Mouse (Mus musculus): ENCODE data around the gene Olfr167. TPM values are rescaled to one million over a fixed set of nuclear protein-coding genes. Genes with fewer than 3 reads are reported as not detected.

Olfr167 gene
- polyA plus RNA-seq (2012; rRNA removed; ENCODE audit: low replicate concordance), result not detected in 2 replicates

DNA sequence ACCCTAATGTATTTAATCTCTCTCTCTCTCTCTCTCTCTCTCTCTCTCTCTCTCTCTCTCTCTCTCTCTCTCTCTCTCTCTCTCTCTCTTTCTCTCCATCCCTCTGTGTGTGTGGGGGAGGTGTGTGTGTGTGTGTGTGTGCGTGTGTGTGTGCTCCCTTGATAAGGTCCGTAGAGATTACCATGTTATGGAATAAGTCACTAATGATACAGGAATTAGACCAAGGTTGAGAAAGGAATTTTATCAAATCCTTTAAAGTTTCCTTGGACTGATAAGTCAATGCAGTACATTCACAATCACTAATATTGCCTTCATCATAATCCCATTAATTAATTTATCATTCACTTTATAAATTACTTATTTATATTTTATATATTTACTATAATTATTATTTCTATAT is at the start of gene Olfr167:
Gene Olfr167 (minus strand): TSS at position 101 of the 400 bp plus-strand sequence.

DNA sequence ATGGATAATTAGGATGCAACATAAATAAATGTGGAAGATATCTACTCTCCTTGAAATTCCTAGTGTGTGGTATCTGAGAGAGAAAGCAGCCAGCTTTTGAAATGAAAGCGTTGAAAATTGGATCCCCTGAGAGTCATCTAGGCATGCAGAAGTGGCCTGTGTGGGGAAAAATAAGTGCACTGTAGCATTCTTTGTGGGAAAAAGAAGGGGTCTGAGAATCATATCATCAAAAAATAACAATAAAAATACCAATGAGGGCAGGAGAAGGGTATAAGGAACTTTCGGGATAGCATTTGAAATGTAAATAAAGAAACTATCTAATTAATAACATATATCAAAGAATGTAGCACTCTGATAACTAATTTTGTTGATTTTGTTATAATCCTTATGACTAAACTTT is 49.6 kb upstream of the Olfr167 start, which contains the start of gene Olfr169:
Gene Olfr169 (minus strand): TSS at position 101 of the 400 bp plus-strand sequence.

DNA sequence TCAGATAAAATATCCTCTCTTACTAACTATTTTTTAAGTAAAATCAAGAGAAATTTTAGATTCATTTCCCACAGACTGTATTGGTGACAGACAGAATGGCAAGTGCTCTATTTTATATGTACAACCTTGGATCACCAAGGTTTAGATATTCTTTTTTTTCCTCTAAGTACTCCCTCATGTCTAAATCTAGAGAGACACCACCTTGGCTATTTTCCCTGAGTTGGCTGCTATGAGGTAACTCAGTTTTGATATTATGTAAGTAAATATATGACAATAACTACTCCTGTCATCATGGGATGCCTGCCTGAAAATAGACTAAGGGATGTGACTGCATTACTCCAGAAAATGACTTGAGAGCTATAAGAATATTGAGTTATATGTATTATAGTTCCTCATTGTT is 13.4 kb upstream of the Olfr167 start, which contains the start of gene Olfr168:
Gene Olfr168 (minus strand): TSS at position 101 of the 400 bp plus-strand sequence.

GRCm38 (mm10) chr16:19483394-19483793 is 38.7 kb downstream of the Olfr167 start, which contains the start of gene Olfr166:
TSS of gene Olfr166 (plus strand) at chr16:19483694.

Other genes starting within 250 kb of the Olfr167 start
- gene Olfr164, start 208.2 kb downstream of the Olfr167 start, polyA plus RNA-seq (2012; rRNA removed; ENCODE audit: low replicate concordance), result not detected in 2 replicates
- gene Olfr165, start 99.1 kb downstream of the Olfr167 start, polyA plus RNA-seq (2012; rRNA removed; ENCODE audit: low replicate concordance), result 1.2 and 3.8 TPM in 2 replicates
- not detected in 2 replicates for gene Olfr166, start 38.6 kb downstream of the Olfr167 start, polyA plus RNA-seq (2012; rRNA removed; ENCODE audit: low replicate concordance)
- gene Olfr168, start 13.3 kb upstream of the Olfr167 start, polyA plus RNA-seq (2012; rRNA removed; ENCODE audit: low replicate concordance), result not detected in 2 replicates
- gene Olfr169, start 49.5 kb upstream of the Olfr167 start, polyA plus RNA-seq (2012; rRNA removed; ENCODE audit: low replicate concordance), result not detected in 2 replicates
- gene Olfr170, start 89.6 kb upstream of the Olfr167 start, polyA plus RNA-seq (2012; rRNA removed; ENCODE audit: low replicate concordance), result not detected in 2 replicates
- not detected in 2 replicates for gene Olfr171, start 107.7 kb upstream of the Olfr167 start, polyA plus RNA-seq (2012; rRNA removed; ENCODE audit: low replicate concordance)
- not detected in 2 replicates for gene Lamp3, start 184.1 kb upstream of the Olfr167 start, polyA plus RNA-seq (2012; rRNA removed; ENCODE audit: low replicate concordance)
- 0.04 TPM in 1 of 2 replicates, not detected in the other for gene B3gnt5, start 237.9 kb upstream of the Olfr167 start, polyA plus RNA-seq (2012; rRNA removed; ENCODE audit: low replicate concordance)